Mouse (Mus musculus): Measurements from ENCODE around the gene Nectin1. TPM values are rescaled to one million over a fixed set of nuclear protein-coding genes. Genes with fewer than 3 reads are reported as not detected.

Nectin1 gene
- polyA plus RNA-seq, 1 experiment from 2014 or later, result 10.9 TPM

DNA sequence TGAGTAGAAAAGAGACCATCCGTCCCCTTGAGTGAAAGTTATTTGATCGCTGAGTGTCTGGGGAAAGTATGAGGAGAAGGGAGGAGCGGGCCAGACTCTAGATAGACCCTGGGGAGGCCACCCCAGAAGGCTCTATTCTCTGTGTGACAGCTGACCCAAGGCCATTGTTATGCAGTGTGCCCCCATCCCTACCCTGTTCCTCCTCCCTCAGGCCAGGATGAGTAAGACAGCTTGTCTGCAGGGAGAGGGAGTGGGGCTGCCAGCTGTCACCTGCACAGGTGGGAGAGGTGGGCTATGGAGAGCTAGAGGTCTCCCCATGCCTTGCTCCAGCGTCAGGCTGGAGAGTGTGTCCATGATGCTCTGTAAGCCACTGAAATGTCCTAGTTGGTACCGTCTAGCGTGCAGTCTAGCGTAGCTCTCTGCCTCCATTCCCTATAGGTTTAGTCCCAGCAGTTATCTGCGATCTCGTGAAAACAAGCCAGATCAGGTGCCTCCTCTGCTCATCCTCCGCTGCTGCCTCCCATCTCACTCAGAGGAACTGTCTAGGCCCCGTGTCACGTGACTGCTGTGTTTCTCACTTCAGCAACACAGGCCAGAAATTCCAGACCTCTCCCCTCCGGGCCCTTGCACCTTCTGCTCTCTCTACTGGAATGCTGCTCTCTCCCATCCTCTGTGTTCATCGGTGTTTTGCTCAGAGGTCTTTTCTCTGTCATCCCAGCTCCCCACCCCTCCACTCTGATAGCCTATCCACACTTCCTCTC, 21.8 kb downstream of the Nectin1 start:
- H3K9ac ChIP-seq (ENCODE audit: low read length), result no peak overlapping the region
- H3K27ac ChIP-seq (ENCODE audit: low read depth, low read length), result no peak overlapping the region
- H3K4me2 ChIP-seq (ENCODE audit: low read depth), result no peak overlapping the region
- 77% methylated on average over 14 of the region's 14 CpGs for WGBS
- ATAC-seq (ENCODE audit: insufficient read depth, low FRiP score, low TSS enrichment) (no peak), DNase-seq (ENCODE audit: low spot score) (no peak)
- no peak overlapping the region for H3K4me3 ChIP-seq (ENCODE audit: low read depth, low read length)
- H3K9me3 ChIP-seq (ENCODE audit: control insufficient read depth, low read length), result no peaks in the 10 kb centered on the region
- H3K36me3 ChIP-seq (ENCODE audit: control insufficient read depth, insufficient read depth, low read length), result no peaks in the 10 kb centered on the region
- H3K4me1 ChIP-seq (ENCODE audit: control insufficient read depth, insufficient read depth, low read length), result peaks cover 33% of the 10 kb centered on the region
- no peaks in the 10 kb centered on the region for H3K27me3 ChIP-seq (ENCODE audit: control insufficient read depth, insufficient read depth, low read length)

GRCm38 (mm10) chr9:43768779-43769178, 25.0 kb downstream of the Nectin1 start:
- 14% methylated on average over 4 of the region's 4 CpGs for WGBS
- no peak overlapping the region for H3K4me3 ChIP-seq (ENCODE audit: low read depth, low read length)
- H3K27me3 ChIP-seq (ENCODE audit: control insufficient read depth, insufficient read depth, low read length), result no peaks in the 10 kb centered on the region
- ATAC-seq (ENCODE audit: insufficient read depth, low FRiP score, low TSS enrichment) (peak; percentile 81), DNase-seq (ENCODE audit: low spot score) (peak; percentile 70)
- H3K27ac ChIP-seq (ENCODE audit: low read depth, low read length), result peak overlapping the region; percentile 50; the same call in 1 of the 2 replicates
- H3K9ac ChIP-seq (ENCODE audit: low read length), result no peak overlapping the region
- H3K36me3 ChIP-seq (ENCODE audit: control insufficient read depth, insufficient read depth, low read length), result no peaks in the 10 kb centered on the region
- H3K9me3 ChIP-seq (ENCODE audit: control insufficient read depth, low read length), result no peaks in the 10 kb centered on the region
- no peak overlapping the region for H3K4me2 ChIP-seq (ENCODE audit: low read depth)
- peaks cover 22% of the 10 kb centered on the region for H3K4me1 ChIP-seq (ENCODE audit: control insufficient read depth, insufficient read depth, low read length)

DNA sequence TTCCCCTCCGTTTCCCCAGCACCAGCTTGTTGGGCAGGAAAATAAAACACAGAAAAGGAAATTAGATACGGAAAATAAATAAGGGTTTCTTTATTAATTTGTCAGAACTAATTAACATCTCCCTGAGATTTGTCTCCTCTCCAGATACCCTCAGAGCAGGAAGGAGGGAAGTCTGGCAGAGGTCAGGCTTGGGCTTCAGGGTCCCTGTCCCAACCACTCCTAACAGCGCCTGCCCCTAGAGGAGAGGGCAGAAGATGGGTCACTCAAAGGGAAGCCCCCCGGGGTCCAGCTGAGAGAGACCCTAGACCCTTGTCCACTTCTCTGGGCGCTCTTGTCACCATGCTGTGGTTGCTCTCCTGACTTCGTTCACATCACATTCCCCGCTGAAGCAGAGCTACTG, 25.4 kb downstream of the Nectin1 start:
- Histone ChIP-seq H3K4me3 (ENCODE audit: low read depth, low read length) (no peak overlapping the region), H3K4me2 (ENCODE audit: low read depth) (no peak overlapping the region), H3K4me1 (ENCODE audit: control insufficient read depth, insufficient read depth, low read length) (peaks cover 22% of the 10 kb centered on the region), H3K36me3 (ENCODE audit: control insufficient read depth, insufficient read depth, low read length) (no peaks in the 10 kb centered on the region), H3K27ac (ENCODE audit: low read depth, low read length) (no peak overlapping the region), H3K9me3 (ENCODE audit: control insufficient read depth, low read length) (no peaks in the 10 kb centered on the region), H3K27me3 (ENCODE audit: control insufficient read depth, insufficient read depth, low read length) (no peaks in the 10 kb centered on the region), H3K9ac (ENCODE audit: low read length) (no peak overlapping the region)
- WGBS, result 68% methylated on average over 7 of the region's 7 CpGs
- DNase-seq (ENCODE audit: low spot score) (no peak), ATAC-seq (ENCODE audit: insufficient read depth, low FRiP score, low TSS enrichment) (no peak)

GRCm38 (mm10) chr9:43769940-43770339, 26.2 kb downstream of the Nectin1 start:
- Histone ChIP-seq H3K4me1 (ENCODE audit: control insufficient read depth, insufficient read depth, low read length) (peaks cover 22% of the 10 kb centered on the region), H3K27ac (ENCODE audit: low read depth, low read length) (no peak overlapping the region), H3K36me3 (ENCODE audit: control insufficient read depth, insufficient read depth, low read length) (no peaks in the 10 kb centered on the region)

DNA sequence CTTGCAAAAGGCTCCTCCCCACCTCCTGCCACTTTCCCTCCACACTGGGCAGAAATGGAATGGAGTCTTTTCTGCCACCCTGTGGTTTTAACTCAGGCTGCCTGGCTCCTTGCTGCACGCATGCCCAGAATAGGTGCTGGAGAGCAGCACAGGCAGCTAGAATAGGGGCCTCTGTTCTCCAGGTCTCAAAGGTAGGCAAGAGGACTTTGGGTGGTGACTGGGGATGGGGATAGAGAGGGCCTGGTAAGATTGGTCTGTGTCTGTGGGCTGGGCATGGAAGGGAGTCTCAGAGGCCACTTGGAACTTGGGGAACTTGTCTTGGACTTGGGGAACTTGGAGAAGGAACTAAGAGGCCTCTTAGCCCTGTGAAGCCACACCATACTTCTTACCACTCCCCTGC, 27.3 kb downstream of the Nectin1 start:
- Histone ChIP-seq H3K27ac (ENCODE audit: low read depth, low read length) (no peak overlapping the region), H3K9ac (ENCODE audit: low read length) (no peak overlapping the region), H3K36me3 (ENCODE audit: control insufficient read depth, insufficient read depth, low read length) (no peaks in the 10 kb centered on the region), H3K4me3 (ENCODE audit: low read depth, low read length) (no peak overlapping the region), H3K9me3 (ENCODE audit: control insufficient read depth, low read length) (no peaks in the 10 kb centered on the region), H3K4me1 (ENCODE audit: control insufficient read depth, insufficient read depth, low read length) (peaks cover 20% of the 10 kb centered on the region; the same call in 1 of the 2 replicates), H3K4me2 (ENCODE audit: low read depth) (no peak overlapping the region), H3K27me3 (ENCODE audit: control insufficient read depth, insufficient read depth, low read length) (no peaks in the 10 kb centered on the region)
- 78% methylated on average over 1 of the region's 1 CpGs for WGBS
- no peak for DNase-seq (ENCODE audit: low spot score)
- no peak for ATAC-seq (ENCODE audit: insufficient read depth, low FRiP score, low TSS enrichment)

More at GRCm38 (mm10) chr9:43769940-43770339, 26.2 kb downstream of the Nectin1 start:
- Histone ChIP-seq H3K9me3 (ENCODE audit: control insufficient read depth, low read length) (no peaks in the 10 kb centered on the region), H3K4me3 (ENCODE audit: low read depth, low read length) (no peak overlapping the region), H3K9ac (ENCODE audit: low read length) (no peak overlapping the region), H3K27me3 (ENCODE audit: control insufficient read depth, insufficient read depth, low read length) (no peaks in the 10 kb centered on the region), H3K4me2 (ENCODE audit: low read depth) (no peak overlapping the region)
- ATAC-seq (ENCODE audit: insufficient read depth, low FRiP score, low TSS enrichment), result no peak
- 87% methylated on average over 4 of the region's 4 CpGs for WGBS
- no peak for DNase-seq (ENCODE audit: low spot score)

GRCm38 (mm10) chr9:43772460-43772859, 28.7 kb downstream of the Nectin1 start:
- no peak overlapping the region for H3K4me3 ChIP-seq (ENCODE audit: low read depth, low read length)
- H3K4me2 ChIP-seq (ENCODE audit: low read depth), result no peak overlapping the region
- DNase-seq (ENCODE audit: low spot score) (no peak), ATAC-seq (ENCODE audit: insufficient read depth, low FRiP score, low TSS enrichment) (no peak)
- H3K9ac ChIP-seq (ENCODE audit: low read length), result no peak overlapping the region
- H3K27ac ChIP-seq (ENCODE audit: low read depth, low read length), result no peak overlapping the region
- H3K9me3 ChIP-seq (ENCODE audit: control insufficient read depth, low read length), result no peaks in the 10 kb centered on the region
- peaks cover 17% of the 10 kb centered on the region; the same call in 1 of the 2 replicates for H3K4me1 ChIP-seq (ENCODE audit: control insufficient read depth, insufficient read depth, low read length)
- WGBS, result 87% methylated on average over 6 of the region's 6 CpGs
- no peaks in the 10 kb centered on the region for H3K36me3 ChIP-seq (ENCODE audit: control insufficient read depth, insufficient read depth, low read length)
- H3K27me3 ChIP-seq (ENCODE audit: control insufficient read depth, insufficient read depth, low read length), result no peaks in the 10 kb centered on the region

- no peak for ATAC-seq (ENCODE audit: insufficient read depth, low FRiP score, low TSS enrichment)
- Histone ChIP-seq H3K36me3 (ENCODE audit: control insufficient read depth, insufficient read depth, low read length) (no peaks in the 10 kb centered on the region), H3K27me3 (ENCODE audit: control insufficient read depth, insufficient read depth, low read length) (no peaks in the 10 kb centered on the region), H3K9me3 (ENCODE audit: control insufficient read depth, low read length) (no peaks in the 10 kb centered on the region), H3K4me1 (ENCODE audit: control insufficient read depth, insufficient read depth, low read length) (peaks cover 11% of the 10 kb centered on the region; the same call in 1 of the 2 replicates), H3K4me2 (ENCODE audit: low read depth) (no peak overlapping the region), H3K27ac (ENCODE audit: low read depth, low read length) (no peak overlapping the region), H3K4me3 (ENCODE audit: low read depth, low read length) (no peak overlapping the region), H3K9ac (ENCODE audit: low read length) (no peak overlapping the region)
- 78% methylated on average over 2 of the region's 2 CpGs for WGBS
- DNase-seq (ENCODE audit: low spot score), result no peak
Measured at GRCm38 (mm10) chr9:43773521-43773920, 29.7 kb downstream of the Nectin1 start.

DNA sequence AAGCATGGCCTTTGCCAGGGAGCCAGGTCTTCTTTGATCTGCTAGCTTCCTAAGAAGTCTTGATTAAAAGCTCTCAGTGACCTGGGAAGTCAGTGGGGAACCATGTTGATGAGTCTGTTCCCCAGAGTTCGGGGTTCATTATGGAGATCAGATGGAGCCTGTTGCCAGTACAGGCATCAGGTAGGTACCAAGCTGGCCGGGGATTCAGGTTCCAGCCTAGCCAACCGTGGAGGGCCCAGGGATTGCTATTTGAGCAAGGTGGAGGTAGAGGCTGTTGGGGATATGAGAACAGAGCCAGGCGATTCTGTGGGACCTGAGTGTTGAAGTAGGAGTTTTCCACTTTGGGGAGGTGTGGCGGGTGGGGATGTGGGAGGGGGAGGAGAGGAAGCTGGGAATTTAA, 30.6 kb downstream of the Nectin1 start:
- Histone ChIP-seq H3K27me3 (ENCODE audit: control insufficient read depth, insufficient read depth, low read length) (no peaks in the 10 kb centered on the region), H3K27ac (ENCODE audit: low read depth, low read length) (no peak overlapping the region), H3K4me3 (ENCODE audit: low read depth, low read length) (no peak overlapping the region), H3K9me3 (ENCODE audit: control insufficient read depth, low read length) (no peaks in the 10 kb centered on the region), H3K4me1 (ENCODE audit: control insufficient read depth, insufficient read depth, low read length) (0 out of 2 replicates have a peak, but pooled peaks cover 6% of the 10 kb centered on the region), H3K4me2 (ENCODE audit: low read depth) (no peak overlapping the region), H3K36me3 (ENCODE audit: control insufficient read depth, insufficient read depth, low read length) (no peaks in the 10 kb centered on the region), H3K9ac (ENCODE audit: low read length) (no peak overlapping the region)
- no peak for ATAC-seq (ENCODE audit: insufficient read depth, low FRiP score, low TSS enrichment)
- 88% methylated on average over 5 of the region's 5 CpGs for WGBS
- no peak for DNase-seq (ENCODE audit: low spot score)

GRCm38 (mm10) chr9:43776231-43776630, 32.4 kb downstream of the Nectin1 start:
- ATAC-seq (ENCODE audit: insufficient read depth, low FRiP score, low TSS enrichment), result no peak
- Histone ChIP-seq H3K27me3 (ENCODE audit: control insufficient read depth, insufficient read depth, low read length) (no peaks in the 10 kb centered on the region), H3K4me1 (ENCODE audit: control insufficient read depth, insufficient read depth, low read length) (0 out of 2 replicates have a peak, but pooled peaks cover 3% of the 10 kb centered on the region), H3K4me3 (ENCODE audit: low read depth, low read length) (no peak overlapping the region), H3K36me3 (ENCODE audit: control insufficient read depth, insufficient read depth, low read length) (no peaks in the 10 kb centered on the region), H3K27ac (ENCODE audit: low read depth, low read length) (no peak overlapping the region), H3K4me2 (ENCODE audit: low read depth) (no peak overlapping the region), H3K9ac (ENCODE audit: low read length) (no peak overlapping the region), H3K9me3 (ENCODE audit: control insufficient read depth, low read length) (no peaks in the 10 kb centered on the region)
- DNase-seq (ENCODE audit: low spot score), result no peak
- 70% methylated on average over 3 of the region's 3 CpGs for WGBS
